Mouse (Mus musculus): ENCODE results near the gene Vps52.

- TF ChIP-seq KAT2A (IDR thresholded peaks at IDR 0.05; ENCODE audit: insufficient replicate concordance, low read length) (no peak), JUND (conservative IDR thresholded peaks at IDR 0.05; ENCODE audit: low read depth, low read length) (no peak), USF2 (conservative IDR thresholded peaks at IDR 0.05; ENCODE audit: low read depth, low read length) (no peak), CTCF (conservative IDR thresholded peaks at IDR 0.05 in 1 of 2, IDR thresholded peaks at IDR 0.05 in 1 of 2; ENCODE audit: low read depth in 2 of 2, low read length in 2 of 2) (no peak), EP300 (IDR thresholded peaks at IDR 0.05; ENCODE audit: low read length) (no peak)
Observed at GRCm38 (mm10) chr17:33932970-33933369, 22.6 kb upstream of the Vps52 start.

All from CH12.LX (cell line).